Mouse (Mus musculus) myocyte (in vitro differentiated cells): Measurements from ENCODE around the gene Pla2g6.

Source experiments
- POLR2A ChIP-seq: IDR thresholded peaks from one replicate; pipeline ENCODE4 v1.6.1; 2011; ENCODE audit warnings: low read depth, mild to moderate bottlenecking, control low read depth, moderate library complexity; ENCODE audit not compliant: insufficient read length
- POLR2AphosphoS2 ChIP-seq: IDR thresholded peaks from one replicate; pipeline ENCODE4 v1.6.1; 2011; ENCODE audit warnings: low read depth, control low read depth; ENCODE audit not compliant: insufficient read length
- REST ChIP-seq: IDR thresholded peaks from one replicate; pipeline ENCODE4 v1.6.1; 2011; ENCODE audit warnings: mild to moderate bottlenecking, control low read depth, moderate library complexity; ENCODE audit not compliant: insufficient read depth, insufficient read length

- TF ChIP-seq POLR2A (no peak), POLR2AphosphoS2 (no peak), REST (no peak)
Observed at GRCm38 (mm10) chr15:79365068-79365467, 36.9 kb upstream of the Pla2g6 start.
